Mouse (Mus musculus) limb, embryonic 11.5 days (tissue): Measurements from ENCODE around the gene Cd5. TPM values are rescaled to one million over a fixed set of nuclear protein-coding genes. Genes with fewer than 3 reads are reported as not detected.
A peak's percentile ranks its signal among the peaks of the same experiment; 100 is the strongest.

Experiments
- ATAC-seq: fragments of 200-750 bp; cut with Nextera tagmentation; 2 replicates; pipeline ENCODE4 v1.8.0; 2017; ENCODE audit warnings: low read depth; ENCODE audit not compliant: insufficient number of reproducible peaks, low FRiP score, low TSS enrichment
- DNase-seq: peaks from one replicate; pipeline ENCODE4 v3.0.0-alpha.2; 2015; ENCODE audit warnings: low spot score
- H3K27ac ChIP-seq: fragments of 300-500 bp; sonication (generic); replicated peaks from 2 replicates; pipeline ENCODE4 v1.5.1; 2014; ENCODE audit warnings: low read depth, mild to moderate bottlenecking, low read length
- H3K27me3 ChIP-seq: fragments of 300-500 bp; sonication (generic); 2 replicates; pipeline ENCODE4 v1.6.1; 2014; ENCODE audit warnings: mild to moderate bottlenecking, low read length, mixed read lengths; ENCODE audit not compliant: control insufficient read depth, insufficient read depth
- H3K36me3 ChIP-seq: fragments of 300-500 bp; sonication (generic); 2 replicates; pipeline ENCODE4 v1.6.1; 2014; ENCODE audit warnings: mild to moderate bottlenecking, low read length, moderate library complexity, mixed read lengths; ENCODE audit not compliant: control insufficient read depth, insufficient read depth
- H3K4me1 ChIP-seq: fragments of 300-500 bp; sonication (generic); 2 replicates; pipeline ENCODE4 v1.6.1; 2014; ENCODE audit warnings: low read length, mixed read lengths; ENCODE audit not compliant: control insufficient read depth, insufficient read depth
- H3K4me2 ChIP-seq: fragments of 300-500 bp; sonication (generic); 2 replicates; pipeline ENCODE4 v1.6.1; 2014; ENCODE audit warnings: low read depth, mild to moderate bottlenecking, moderate library complexity; ENCODE audit not compliant: severe bottlenecking
- H3K4me3 ChIP-seq: fragments of 300-500 bp; sonication (generic); 2 replicates; pipeline ENCODE4 v1.5.1; 2014; ENCODE audit warnings: low read depth, low read length
- H3K9ac ChIP-seq: fragments of 300-500 bp; sonication (generic); 2 replicates; pipeline ENCODE4 v1.6.1; 2014; ENCODE audit warnings: mild to moderate bottlenecking, low read length
- H3K9me3 ChIP-seq: fragments of 300-500 bp; sonication (generic); 2 replicates; pipeline ENCODE4 v1.6.1; 2016; ENCODE audit warnings: low read length; ENCODE audit not compliant: control insufficient read depth
- WGBS: fragments of 180-500 bp; shearing (Covaris S2); extraction: QIAGEN DNeasy Blood & Tissue Kit; methylation state at CpG from one replicate; pipeline ENCODE4 v1.1.7; 2014; 5-methylcytosine and 5-hydroxymethylcytosine counted together
- polyA plus RNA-seq: library from polyadenylated mRNA; unstranded; fragments of >200 nt; fragmentation: Nextera tagmentation; extraction: Ambion mirVana; gene quantifications from 2 replicates; pipeline ENCODE4 v1.2.1, GENCODE M21; 2014

Gene Cd5
- polyA plus RNA-seq, 1 experiment from 2014 or later: not detected

GRCm38 (mm10) chr19:10718251-10718775 lies 20.5 kb downstream of the Cd5 start:
- Histone ChIP-seq H3K4me2 (no peak overlapping the region), H3K9me3 (no peaks in the 10 kb centered on the region), H3K27me3 (no peaks in the 10 kb centered on the region), H3K4me1 (0 out of 2 replicates have a peak, but pooled peaks cover 5% of the 10 kb centered on the region), H3K27ac (no peak overlapping the region), H3K36me3 (no peaks in the 10 kb centered on the region), H3K9ac (no peak overlapping the region), H3K4me3 (no peak overlapping the region)
- WGBS: 78% methylated on average over 7 of the region's 7 CpGs
- DNase-seq: no peak
- ATAC-seq: no peak

- no peaks in the 10 kb centered on the region for H3K9me3 ChIP-seq
- H3K27me3 ChIP-seq: no peaks in the 10 kb centered on the region
- peaks cover 14% of the 10 kb centered on the region; the same call in 1 of the 2 replicates for H3K36me3 ChIP-seq
- no peak overlapping the region for H3K4me2 ChIP-seq
- no peak overlapping the region for H3K27ac ChIP-seq
- H3K4me1 ChIP-seq: 0 out of 2 replicates have a peak, but pooled peaks cover 5% of the 10 kb centered on the region
- WGBS: 85% methylated on average over 6 of the region's 6 CpGs
- H3K4me3 ChIP-seq: no peak overlapping the region
- no peak overlapping the region for H3K9ac ChIP-seq
- DNase-seq (no peak), ATAC-seq (no peak)
Measured at GRCm38 (mm10) chr19:10715476-10715875, 23.3 kb downstream of the Cd5 start.

GRCm38 (mm10) chr19:10714682-10715475 lies 23.9 kb downstream of the Cd5 start:
- Histone ChIP-seq H3K4me3 (no peak overlapping the region), H3K9ac (no peak overlapping the region), H3K9me3 (no peaks in the 10 kb centered on the region), H3K4me2 (no peak overlapping the region), H3K4me1 (0 out of 2 replicates have a peak, but pooled peaks cover under 1% of the 10 kb centered on the region), H3K36me3 (peaks cover 17% of the 10 kb centered on the region), H3K27ac (no peak overlapping the region), H3K27me3 (no peaks in the 10 kb centered on the region)
- ATAC-seq (peak; percentile 61; the same call in 1 of the 2 replicates), DNase-seq (peak; percentile 88)
- 55% methylated on average over 4 of the region's 4 CpGs for WGBS

GRCm38 (mm10) chr19:10714168-10714567 lies 24.6 kb downstream of the Cd5 start:
- Histone ChIP-seq H3K4me3 (no peak overlapping the region), H3K4me2 (no peak overlapping the region), H3K36me3 (peaks cover 17% of the 10 kb centered on the region), H3K9me3 (no peaks in the 10 kb centered on the region), H3K27ac (no peak overlapping the region), H3K4me1 (0 out of 2 replicates have a peak, but pooled peaks cover 2% of the 10 kb centered on the region), H3K9ac (no peak overlapping the region), H3K27me3 (no peaks in the 10 kb centered on the region)
- 75% methylated on average over 6 of the region's 6 CpGs for WGBS
- ATAC-seq: no peak
- DNase-seq: no peak

GRCm38 (mm10) chr19:10713551-10713950 lies 25.3 kb downstream of the Cd5 start:
- no peak overlapping the region for H3K4me3 ChIP-seq
- 92% methylated on average over 10 of the region's 10 CpGs for WGBS

GRCm38 (mm10) chr19:10712646-10713045 lies 26.2 kb downstream of the Cd5 start:
- Histone ChIP-seq H3K27me3 (no peaks in the 10 kb centered on the region), H3K9me3 (no peaks in the 10 kb centered on the region), H3K4me3 (no peak overlapping the region), H3K9ac (no peak overlapping the region), H3K27ac (no peak overlapping the region), H3K4me1 (0 out of 2 replicates have a peak, but pooled peaks cover 4% of the 10 kb centered on the region), H3K4me2 (no peak overlapping the region), H3K36me3 (peaks cover 17% of the 10 kb centered on the region)
- 92% methylated on average over 10 of the region's 12 CpGs for WGBS
- ATAC-seq (no peak), DNase-seq (no peak)

More at GRCm38 (mm10) chr19:10713551-10713950, 25.3 kb downstream of the Cd5 start:
- H3K36me3 ChIP-seq: peaks cover 17% of the 10 kb centered on the region
- no peaks in the 10 kb centered on the region for H3K27me3 ChIP-seq
- no peaks in the 10 kb centered on the region for H3K9me3 ChIP-seq
- H3K9ac ChIP-seq: no peak overlapping the region
- 0 out of 2 replicates have a peak, but pooled peaks cover 4% of the 10 kb centered on the region for H3K4me1 ChIP-seq
- ATAC-seq (no peak), DNase-seq (no peak)
- no peak overlapping the region for H3K27ac ChIP-seq
- H3K4me2 ChIP-seq: no peak overlapping the region

- no peak for DNase-seq
- Histone ChIP-seq H3K27ac (no peak overlapping the region), H3K4me1 (0 out of 2 replicates have a peak, but pooled peaks cover 4% of the 10 kb centered on the region), H3K27me3 (no peaks in the 10 kb centered on the region), H3K36me3 (peaks cover 17% of the 10 kb centered on the region), H3K9me3 (no peaks in the 10 kb centered on the region), H3K4me3 (no peak overlapping the region), H3K4me2 (no peak overlapping the region), H3K9ac (no peak overlapping the region)
- 92% methylated on average over 7 of the region's 7 CpGs for WGBS
- ATAC-seq: no peak
Measured at GRCm38 (mm10) chr19:10712194-10712593, 26.6 kb downstream of the Cd5 start.

- H3K27ac ChIP-seq: no peak overlapping the region
- no peak overlapping the region for H3K9ac ChIP-seq
- no peak for DNase-seq
- H3K27me3 ChIP-seq: no peaks in the 10 kb centered on the region
- WGBS: 95% methylated on average over 4 of the region's 4 CpGs
- no peak for ATAC-seq
- peaks cover 17% of the 10 kb centered on the region for H3K36me3 ChIP-seq
- 0 out of 2 replicates have a peak, but pooled peaks cover 4% of the 10 kb centered on the region for H3K4me1 ChIP-seq
- no peak overlapping the region for H3K4me3 ChIP-seq
- no peak overlapping the region for H3K4me2 ChIP-seq
- H3K9me3 ChIP-seq: no peaks in the 10 kb centered on the region
Measured at GRCm38 (mm10) chr19:10710751-10711150, 28.1 kb downstream of the Cd5 start.
